Mouse (Mus musculus): Measurements from ENCODE around the gene Ndufa8.

- TF ChIP-seq SIN3A (IDR thresholded peaks at IDR 0.05; ENCODE audit: low read length) (no peak), ETS1 (IDR thresholded peaks at IDR 0.05; ENCODE audit: low read depth, low read length) (no peak), CTCF (IDR thresholded peaks at IDR 0.05 in 2 of 3, conservative IDR thresholded peaks at IDR 0.05 in 1 of 3; ENCODE audit: control insufficient read depth in 1 of 3, insufficient read depth in 1 of 3, low read depth in 2 of 3, low read length in 3 of 3, poor library complexity in 1 of 3, severe bottlenecking in 1 of 3) (no peak), POLR2AphosphoS2 (IDR thresholded peaks at IDR 0.05; ENCODE audit: low read length) (no peak), NELFE (IDR thresholded peaks at IDR 0.05; ENCODE audit: low read depth, low read length) (no peak)
Measured at GRCm38 (mm10) chr2:36097129-36097815, 48.1 kb upstream of the Ndufa8 start.
